1 mouse cellular context compared by ENCODE assay signal in genomic region chrX:74115511-74115910, GRCm38 (mm10).
TF ChIP-seq lines count a peak whose summit lies in the region.

No protein-coding gene starts in this region.

TF ChIP-seq in CH12.LX, 34 proteins besides CTCF, POLR2A, EP300 and RAD21 (continued from another document):
- TF ChIP-seq GABPA (IDR thresholded peaks at IDR 0.05; ENCODE audit: insufficient replicate concordance, low read depth, low read length) (no peak), CHD2 (IDR thresholded peaks at IDR 0.05; ENCODE audit: low read length) (no peak), MXI1 (IDR thresholded peaks at IDR 0.05; ENCODE audit: low read depth, low read length) (no peak)
